Mouse (Mus musculus) E14TG2a.4 (cell line): ENCODE data around the gene Clec2i.
A peak's percentile ranks its signal among the peaks of the same experiment; 100 is the strongest.

Experiments used
- H3K27me3 ChIP-seq: 2 replicates; pipeline ENCODE4 v1.6.1; 2014; ENCODE audit warnings: low read length, control low read depth; ENCODE audit not compliant: insufficient read depth
- H3K36me3 ChIP-seq: 2 replicates; pipeline ENCODE4 v1.6.1; 2014; ENCODE audit warnings: low read length, control low read depth; ENCODE audit not compliant: insufficient read depth
- H3K4me1 ChIP-seq: replicated peaks from 2 replicates; pipeline ENCODE4 v1.6.1; 2014; ENCODE audit warnings: low read depth, low read length, control low read depth
- H3K4me3 ChIP-seq: replicated peaks from 2 replicates; pipeline ENCODE4 v1.5.1; 2014; ENCODE audit warnings: mild to moderate bottlenecking, low read length
- H3K9me3 ChIP-seq: 2 replicates; pipeline ENCODE4 v1.6.1; 2014; ENCODE audit warnings: low read length, control low read depth
- CTCF ChIP-seq: conservative IDR thresholded peaks from 2 replicates; pipeline ENCODE4 v1.5.1; 2014; ENCODE audit warnings: low read length
- NANOG ChIP-seq: IDR thresholded peaks from 2 replicates; pipeline ENCODE4 v1.6.1; 2014; ENCODE audit warnings: borderline replicate concordance, low read length, mixed read lengths
- POU5F1 ChIP-seq: IDR thresholded peaks from 2 replicates; pipeline ENCODE4 v1.6.1; 2014; ENCODE audit warnings: low read length, borderline replicate concordance

Gene Clec2i

DNA sequence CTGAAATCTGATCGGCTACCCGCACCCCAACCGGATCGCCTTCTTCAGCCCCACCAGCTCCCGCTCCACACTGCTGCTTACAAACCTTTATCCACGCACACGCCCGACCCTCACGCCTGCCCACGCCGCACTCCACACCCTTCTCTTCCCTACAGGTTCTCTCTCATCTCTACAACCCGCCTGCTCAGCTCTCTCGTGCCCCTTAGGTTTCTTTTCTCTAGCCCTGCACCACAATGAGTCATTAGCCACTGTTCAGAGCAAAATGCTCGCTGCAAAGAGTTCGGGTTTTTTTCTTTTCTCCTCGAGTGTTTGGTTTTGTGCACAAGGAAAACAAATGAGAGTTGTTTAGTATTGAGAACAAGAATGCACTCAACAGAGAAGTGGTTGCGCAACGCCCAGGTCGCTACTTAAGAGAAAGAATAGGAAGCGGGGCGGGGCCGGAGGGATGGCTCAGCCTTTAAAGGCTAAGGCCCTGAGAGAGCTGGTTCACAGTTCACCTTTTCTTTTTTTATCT, 43.9 kb upstream of the Clec2i start:
- Histone ChIP-seq H3K4me3 (peak overlapping the region; percentile 94), H3K9me3 (no peaks in the 10 kb centered on the region), H3K27me3 (peaks cover 15% of the 10 kb centered on the region), H3K4me1 (peaks cover 38% of the 10 kb centered on the region), H3K36me3 (no peaks in the 10 kb centered on the region)
- TF ChIP-seq NANOG (no peak), CTCF (no peak), POU5F1 (no peak)

- Histone ChIP-seq H3K4me3 (peak overlapping the region; percentile 94), H3K4me1 (peaks cover 38% of the 10 kb centered on the region), H3K27me3 (peaks cover 15% of the 10 kb centered on the region), H3K9me3 (peaks cover under 1% of the 10 kb centered on the region; the same call in 1 of the 2 replicates), H3K36me3 (no peaks in the 10 kb centered on the region)
- TF ChIP-seq NANOG, result no peak
- TF ChIP-seq CTCF, result no peak
- TF ChIP-seq POU5F1, result no peak
Observed at GRCm38 (mm10) chr6:128844131-128844530, 43.3 kb upstream of the Clec2i start.

DNA sequence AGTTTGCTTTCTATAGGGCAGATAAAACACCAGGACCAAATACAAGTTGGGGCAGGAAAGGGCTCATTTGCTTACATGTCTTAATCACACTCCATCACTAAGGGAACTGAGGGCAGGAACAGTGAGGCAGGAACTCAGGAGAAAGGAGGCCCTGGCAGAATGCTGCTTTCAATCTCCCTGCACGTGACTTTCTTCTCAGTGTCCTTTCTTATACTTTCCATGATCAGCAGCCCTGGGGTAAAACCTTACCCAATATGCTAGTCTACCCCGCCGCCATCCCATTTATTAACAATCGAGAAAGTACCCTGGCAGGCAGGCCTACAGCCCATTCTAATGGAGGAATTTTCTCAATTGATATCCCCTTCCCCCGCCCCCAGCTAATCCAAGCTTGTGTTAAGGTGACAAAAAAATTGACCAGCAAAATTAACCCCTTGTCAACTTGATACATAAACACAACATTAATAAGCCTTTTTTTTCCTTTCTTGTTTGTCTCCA, 42.8 kb upstream of the Clec2i start:
- peaks cover 33% of the 10 kb centered on the region for H3K4me1 ChIP-seq
- peak overlapping the region; percentile 94 for H3K4me3 ChIP-seq
- peaks cover 15% of the 10 kb centered on the region for H3K27me3 ChIP-seq
- peaks cover 6% of the 10 kb centered on the region for H3K9me3 ChIP-seq
- H3K36me3 ChIP-seq, result no peaks in the 10 kb centered on the region
- no peak for TF ChIP-seq CTCF

DNA sequence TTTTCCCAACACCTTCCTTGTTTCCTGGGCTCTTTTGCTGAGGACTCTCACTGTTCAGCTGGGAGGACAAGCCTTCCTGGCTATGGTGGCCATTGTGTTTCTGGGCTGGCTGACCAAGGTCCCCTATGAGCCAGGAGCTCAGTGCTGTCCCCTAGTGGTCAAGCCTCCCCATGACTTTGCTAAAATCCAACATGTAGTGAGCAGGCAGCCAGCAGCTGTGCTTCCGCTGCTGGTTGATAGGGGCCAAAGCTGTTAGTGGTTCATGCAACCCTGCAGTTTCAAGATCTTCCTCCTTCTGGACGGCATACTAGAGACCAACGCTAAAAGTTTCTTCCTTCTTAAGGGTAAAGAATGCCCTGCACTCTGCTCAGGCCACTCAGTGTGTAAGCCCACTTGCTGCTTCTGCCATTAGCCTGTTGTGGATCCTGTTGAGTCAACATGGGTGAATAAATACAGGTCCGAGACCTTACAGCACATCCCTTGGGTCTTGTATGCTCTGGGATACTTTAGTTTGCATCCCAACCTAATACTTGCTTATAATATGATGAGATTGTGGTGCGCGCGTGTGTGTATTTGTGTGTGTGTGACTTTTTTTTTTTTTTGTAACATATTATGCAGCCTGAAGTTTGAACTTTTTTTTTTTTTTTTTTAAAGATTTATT, 41.9 kb upstream of the Clec2i start:
- H3K27me3 ChIP-seq, result peaks cover 15% of the 10 kb centered on the region
- TF ChIP-seq CTCF, result peak; percentile 100
- TF ChIP-seq POU5F1, result no peak
- peaks cover 27% of the 10 kb centered on the region for H3K4me1 ChIP-seq
- no peak overlapping the region for H3K4me3 ChIP-seq
- H3K36me3 ChIP-seq, result no peaks in the 10 kb centered on the region
- peaks cover 14% of the 10 kb centered on the region for H3K9me3 ChIP-seq

- TF ChIP-seq POU5F1, result no peak
- TF ChIP-seq CTCF, result no peak
- no peak for TF ChIP-seq NANOG
- Histone ChIP-seq H3K27me3 (peaks cover 15% of the 10 kb centered on the region), H3K9me3 (peaks cover 20% of the 10 kb centered on the region), H3K36me3 (no peaks in the 10 kb centered on the region), H3K4me1 (peaks cover 27% of the 10 kb centered on the region), H3K4me3 (no peak overlapping the region)
Observed at GRCm38 (mm10) chr6:128845998-128846542, 41.3 kb upstream of the Clec2i start.

- peaks cover 18% of the 10 kb centered on the region for H3K4me1 ChIP-seq
- peaks cover 5% of the 10 kb centered on the region for H3K27me3 ChIP-seq
- peaks cover 20% of the 10 kb centered on the region for H3K9me3 ChIP-seq
- no peak for TF ChIP-seq POU5F1
- TF ChIP-seq NANOG, result no peak
- no peak for TF ChIP-seq CTCF
- no peaks in the 10 kb centered on the region for H3K36me3 ChIP-seq
- no peak overlapping the region for H3K4me3 ChIP-seq
Observed at GRCm38 (mm10) chr6:128847401-128847800, 40.0 kb upstream of the Clec2i start.

- Histone ChIP-seq H3K4me1 (peaks cover 14% of the 10 kb centered on the region), H3K4me3 (no peak overlapping the region), H3K36me3 (no peaks in the 10 kb centered on the region), H3K27me3 (no peaks in the 10 kb centered on the region), H3K9me3 (peaks cover 20% of the 10 kb centered on the region)
- TF ChIP-seq NANOG (no peak), POU5F1 (no peak), CTCF (peak; percentile 48)
Observed at GRCm38 (mm10) chr6:128849902-128850301, 37.5 kb upstream of the Clec2i start.

DNA sequence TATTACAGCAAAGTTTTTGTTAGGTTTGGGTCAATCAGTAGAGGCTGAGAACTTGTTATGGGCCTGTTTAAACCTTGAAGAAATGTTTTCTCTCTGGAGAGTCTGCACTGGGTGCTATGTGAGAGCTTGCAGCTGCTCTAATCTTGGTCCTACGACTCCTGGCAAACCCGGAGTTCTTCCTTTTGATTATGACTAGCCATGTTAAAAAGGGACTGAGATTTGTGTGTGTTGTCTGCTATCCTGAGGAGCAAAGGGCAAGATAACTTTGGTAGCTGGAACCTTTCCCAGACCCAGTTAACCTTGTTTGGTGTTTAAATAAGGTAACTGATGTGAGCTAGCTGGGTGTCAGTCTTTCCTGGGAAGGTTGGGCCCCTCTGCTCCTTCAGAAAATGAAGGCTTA, 36.7 kb upstream of the Clec2i start:
- Histone ChIP-seq H3K9me3 (peaks cover 20% of the 10 kb centered on the region), H3K36me3 (no peaks in the 10 kb centered on the region), H3K4me3 (no peak overlapping the region), H3K4me1 (peaks cover 12% of the 10 kb centered on the region), H3K27me3 (no peaks in the 10 kb centered on the region)
- TF ChIP-seq POU5F1, result no peak
- TF ChIP-seq NANOG, result no peak
- no peak for TF ChIP-seq CTCF

- peaks cover 10% of the 10 kb centered on the region for H3K4me1 ChIP-seq
- TF ChIP-seq POU5F1, result no peak
- no peak for TF ChIP-seq NANOG
- TF ChIP-seq CTCF, result no peak
- H3K36me3 ChIP-seq, result no peaks in the 10 kb centered on the region
- no peak overlapping the region for H3K4me3 ChIP-seq
- H3K27me3 ChIP-seq, result no peaks in the 10 kb centered on the region
- H3K9me3 ChIP-seq, result peaks cover 20% of the 10 kb centered on the region
Observed at GRCm38 (mm10) chr6:128851151-128851550, 36.2 kb upstream of the Clec2i start.
